Mouse (Mus musculus) common myeloid progenitor, adult 5-6 weeks (primary cell): ENCODE measurements around the gene Jun. TPM values are rescaled to one million over a fixed set of nuclear protein-coding genes. Genes with fewer than 3 reads are reported as not detected.

Experiments
- ATAC-seq: replicated peaks from 2 replicates; pipeline ENCODE4 v1.8.0; 2016; ENCODE audit warnings: low read depth, mild to moderate bottlenecking, moderate TSS enrichment, inconsistent platforms; ENCODE audit not compliant: poor library complexity, severe bottlenecking
- total RNA-seq: library from RNA; stranded (forward); fragments of 200-1000, 187-1606 nt; gene quantifications from 2 replicates; pipeline ENCODE4 v1.2.3, GENCODE M21; 2017

Gene Jun
- 292 and 381 TPM in 2 replicates for total RNA-seq

DNA sequence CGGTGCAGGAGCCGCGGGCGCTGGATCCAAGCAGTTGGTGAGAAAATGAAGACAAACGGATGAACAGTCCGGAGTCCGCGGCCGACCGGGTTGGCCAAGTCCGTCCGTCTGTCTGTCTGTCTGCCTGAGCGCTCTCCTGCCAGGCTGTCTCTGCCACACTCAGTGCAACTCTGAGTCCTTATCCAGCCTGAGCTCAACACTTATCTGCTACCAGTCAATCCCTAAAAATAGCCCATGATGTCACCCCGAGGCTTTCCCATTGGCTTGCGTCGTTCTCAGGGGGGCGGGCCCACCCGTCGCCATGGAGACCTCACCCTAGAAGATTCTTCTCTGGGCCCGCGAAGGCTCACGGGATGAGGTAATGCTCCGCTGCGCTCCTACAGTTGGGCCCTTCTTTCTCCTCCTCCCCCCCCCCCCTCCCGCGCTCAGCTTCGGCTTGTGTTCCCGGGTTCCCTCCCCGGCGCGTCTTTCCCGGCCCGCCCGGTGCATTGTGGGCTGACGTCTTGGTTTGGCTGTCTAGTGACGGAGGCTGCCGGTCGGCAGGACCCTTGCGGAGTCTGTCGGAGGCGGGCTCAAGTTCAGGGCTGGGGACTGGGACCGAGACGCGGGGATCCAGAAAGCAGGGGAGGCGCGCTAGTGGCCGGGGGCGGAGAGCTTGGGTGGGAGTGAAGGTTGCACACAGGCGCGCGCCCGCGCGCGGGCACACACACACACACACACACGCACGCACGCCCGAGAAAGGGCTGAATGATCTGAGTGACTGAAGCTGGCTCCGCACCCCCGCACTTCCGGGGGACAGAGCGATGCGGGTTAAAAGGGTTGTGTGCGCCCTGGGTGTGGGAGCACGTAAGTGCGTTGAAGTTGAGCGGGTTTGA is at the start of gene Jun:
Gene Jun, minus strand, starts transcription at position 198 of the 875 bp plus-strand sequence.
- peak; percentile 40 for ATAC-seq

DNA sequence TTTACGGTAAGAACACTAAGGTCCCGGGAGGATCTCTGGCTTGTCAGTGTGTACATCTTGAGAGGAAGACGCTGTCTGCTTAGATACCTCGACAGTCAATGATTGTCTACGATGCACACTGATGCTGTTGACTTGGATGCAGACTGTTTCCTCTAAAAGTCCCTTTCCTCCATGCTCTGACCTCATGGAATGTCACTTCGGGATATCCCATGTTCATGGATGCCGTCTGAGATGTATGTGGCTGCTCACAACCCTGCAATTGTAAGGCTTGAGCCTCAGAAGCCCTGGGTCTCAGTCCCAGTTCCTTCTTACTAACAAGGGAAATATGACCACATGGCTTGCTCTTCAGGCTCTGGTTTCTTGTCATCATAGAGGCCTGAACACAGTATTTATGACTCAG is 49.7 kb upstream of the Jun start:
- no peak for ATAC-seq

DNA sequence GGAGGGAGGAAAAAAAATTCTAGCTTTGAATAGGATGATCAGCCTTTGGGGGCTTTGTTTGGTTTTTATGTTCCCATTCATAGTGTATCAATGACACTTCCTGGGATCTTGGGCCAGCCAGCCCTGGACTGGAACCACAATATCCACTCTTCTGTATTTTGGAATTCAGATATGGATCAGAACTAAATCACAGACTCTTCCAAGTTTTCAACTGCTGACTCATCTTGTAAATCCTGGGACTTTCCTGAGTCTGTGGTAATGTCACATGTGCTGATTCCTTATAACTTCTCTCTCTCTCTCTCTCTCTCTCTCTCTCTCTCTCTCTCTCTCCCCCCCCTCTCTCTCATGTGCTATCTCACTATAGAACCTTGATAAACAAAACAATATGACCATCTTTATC is 48.7 kb upstream of the Jun start:
- no peak for ATAC-seq

DNA sequence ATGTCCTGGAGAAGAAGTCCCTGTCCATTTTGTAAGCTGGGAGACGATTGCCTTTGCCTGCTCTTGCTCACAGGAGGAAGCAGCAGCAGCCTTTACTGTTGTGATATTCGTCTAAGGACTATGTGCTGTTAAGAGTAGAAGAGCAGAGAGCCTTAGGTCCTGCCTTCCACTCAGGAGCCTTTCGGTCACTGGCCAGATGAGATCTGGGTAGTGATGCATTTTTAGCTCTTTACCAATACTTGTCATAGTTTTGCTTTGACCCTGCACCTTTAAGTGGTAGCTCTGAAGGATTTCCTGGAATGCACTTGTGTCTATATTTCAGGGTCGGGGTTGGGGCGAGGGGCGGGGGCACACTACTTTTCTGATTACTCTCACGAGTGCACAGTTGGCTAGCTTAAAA is 47.4 kb upstream of the Jun start:
- ATAC-seq, result no peak

DNA sequence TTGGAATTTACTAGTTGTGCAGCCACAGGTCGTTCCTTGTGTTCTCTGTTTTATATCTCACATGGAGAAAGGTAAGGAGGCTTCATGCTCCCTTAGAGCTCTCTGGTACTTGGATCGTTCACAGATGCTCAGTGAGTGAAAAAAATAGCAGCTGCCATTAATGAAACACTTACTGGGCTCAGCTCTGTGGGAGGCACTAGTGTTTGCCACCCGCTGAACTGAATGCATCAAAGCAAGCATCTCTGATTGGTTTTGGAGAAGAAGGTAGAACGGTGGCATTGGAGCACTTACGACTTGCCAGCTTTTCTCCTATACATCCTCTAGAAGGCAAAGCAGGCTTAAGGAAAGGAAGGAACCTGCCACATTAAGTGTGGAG is 46.7 kb upstream of the Jun start:
- no peak for ATAC-seq

DNA sequence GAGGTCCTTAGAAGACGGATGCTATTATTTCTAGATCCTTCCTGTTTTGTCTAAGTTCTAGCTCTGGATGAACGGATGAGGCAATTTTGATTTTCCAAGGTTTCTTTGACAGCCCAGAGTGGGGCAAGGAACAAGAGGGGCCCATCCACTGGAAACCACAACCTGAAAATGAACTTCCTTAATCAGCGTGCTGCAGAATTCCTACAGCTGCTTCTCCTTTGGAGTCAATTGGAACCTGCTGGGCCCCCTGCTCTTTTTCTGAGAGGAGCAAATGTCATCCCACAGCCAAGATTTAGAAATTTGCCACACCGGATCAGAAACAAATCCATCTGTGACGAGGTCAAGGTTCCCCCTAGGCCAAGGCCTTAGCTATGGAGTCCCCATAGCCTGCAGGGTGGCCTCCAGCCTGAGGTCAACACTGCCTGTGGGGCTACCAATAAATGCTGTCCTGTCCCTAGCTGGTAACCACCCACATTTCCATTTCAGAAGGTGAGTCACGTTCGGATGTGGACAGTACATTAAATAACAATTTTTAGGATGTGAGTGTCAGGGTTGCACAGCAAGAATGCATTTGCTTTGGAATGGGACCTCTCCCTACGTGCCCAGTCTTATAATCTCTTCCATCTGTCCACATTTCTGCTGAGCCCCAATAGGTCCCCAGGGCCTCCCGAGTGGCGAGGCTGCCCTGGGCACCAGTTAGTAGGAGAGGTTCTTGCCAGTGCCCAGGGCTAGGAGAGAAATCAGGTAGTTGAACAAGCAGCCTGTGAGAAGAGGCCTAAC is 46.1 kb upstream of the Jun start:
- ATAC-seq, result peak; percentile 21; the same call in 1 of the 2 replicates

DNA sequence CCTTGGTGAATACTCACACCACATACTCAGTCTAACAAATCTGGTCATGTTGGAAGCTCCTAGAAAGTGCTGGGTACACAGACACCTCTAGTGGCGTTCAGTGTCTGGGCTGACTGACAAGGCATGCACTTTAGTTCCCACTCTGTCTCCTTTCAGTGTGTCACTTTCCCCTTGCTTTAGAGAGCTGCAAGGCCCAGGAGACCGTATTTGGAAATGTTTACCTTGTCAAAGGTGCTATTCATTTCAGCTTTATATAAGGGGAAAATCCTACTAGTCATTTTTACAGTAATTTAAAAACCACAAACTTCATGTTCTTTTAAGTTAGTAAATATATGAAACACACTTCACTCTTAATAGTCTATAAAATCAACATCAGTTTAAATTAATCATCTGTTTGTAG is 44.7 kb upstream of the Jun start:
- ATAC-seq, result no peak

- ATAC-seq, result no peak
These were observed 43.9 kb upstream of the Jun start for GRCm38 (mm10) chr4:95095911-95096310.

DNA sequence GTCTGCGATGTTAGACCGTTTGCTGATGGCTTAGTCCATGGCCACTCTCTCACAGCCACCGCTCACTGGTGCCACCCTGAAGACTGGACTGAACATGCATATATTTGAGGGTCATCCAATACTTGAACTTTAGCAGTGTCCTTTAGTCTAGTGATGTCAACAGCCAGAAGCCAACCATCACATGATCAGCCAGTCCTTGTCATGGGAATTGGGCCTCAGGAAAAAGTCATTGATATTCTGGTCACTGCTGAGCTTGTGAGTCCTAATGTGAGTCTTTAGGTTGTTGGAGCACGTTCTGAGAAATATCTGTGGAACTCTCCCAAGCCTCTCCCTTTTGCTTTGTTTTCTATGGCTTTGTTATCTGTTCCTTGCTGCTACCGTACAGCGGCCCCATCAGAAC is 43.3 kb upstream of the Jun start:
- ATAC-seq, result no peak

DNA sequence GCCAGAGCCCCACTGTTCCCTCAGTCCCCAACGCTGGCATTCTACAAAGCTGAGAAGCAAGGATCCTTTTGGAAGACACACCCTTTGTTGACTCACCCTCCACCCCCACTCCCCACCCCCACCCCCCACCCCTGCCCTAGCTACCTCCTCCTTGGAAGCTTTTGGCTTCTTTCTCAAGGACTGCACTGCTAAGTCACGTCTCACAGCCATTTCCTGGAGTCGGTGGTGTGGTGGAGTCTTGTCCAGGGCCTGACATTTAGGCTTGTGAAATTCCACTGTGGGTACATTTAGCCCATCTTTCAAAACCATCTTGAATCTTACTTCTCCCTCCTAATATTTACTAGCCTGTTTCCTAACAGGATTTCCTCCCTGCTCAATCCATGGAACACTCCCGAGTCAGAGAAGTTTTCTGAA is 42.7 kb upstream of the Jun start:
- peak; percentile 57; the same call in 1 of the 2 replicates for ATAC-seq

- no peak for ATAC-seq
These were observed 41.6 kb upstream of the Jun start for GRCm38 (mm10) chr4:95093615-95094014.

DNA sequence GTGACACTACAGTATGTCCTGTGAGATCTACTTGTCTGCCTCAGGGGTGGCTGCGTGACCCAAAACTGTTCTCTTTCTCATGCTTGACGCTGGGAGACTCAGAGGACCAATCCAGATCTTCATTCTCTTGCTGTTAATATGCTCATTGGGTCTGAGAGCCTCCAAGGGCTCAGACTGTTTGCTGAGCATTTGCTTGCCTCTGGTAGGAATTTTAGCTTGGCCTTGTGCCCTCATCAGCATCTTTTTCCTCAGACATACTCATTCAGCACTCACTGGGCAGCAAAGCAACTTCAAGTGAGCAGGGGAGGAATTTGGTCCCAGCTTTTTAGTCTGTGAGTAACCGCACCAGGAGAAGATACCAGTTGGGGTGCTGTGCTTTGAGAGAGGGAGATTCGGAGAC is 40.5 kb upstream of the Jun start:
- ATAC-seq, result no peak

DNA sequence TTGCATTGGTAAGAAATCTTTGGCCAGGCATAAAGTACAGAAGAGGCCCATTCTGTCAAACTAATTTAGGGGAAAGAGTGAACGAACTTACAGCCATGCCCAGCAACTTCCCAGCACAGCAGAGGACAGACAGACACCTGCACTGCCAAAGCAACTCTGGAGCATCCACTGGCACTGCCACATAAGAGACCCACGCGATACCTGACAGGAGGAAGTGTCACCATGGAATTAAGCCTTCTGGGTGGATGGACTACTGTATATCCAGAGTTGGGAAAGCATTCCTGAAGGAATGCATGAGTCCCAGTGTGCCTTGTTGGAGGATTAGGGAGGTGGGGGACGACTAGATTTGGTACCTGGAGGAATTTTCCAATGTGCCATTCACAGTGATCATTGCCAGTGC is 39.5 kb upstream of the Jun start:
- no peak for ATAC-seq

DNA sequence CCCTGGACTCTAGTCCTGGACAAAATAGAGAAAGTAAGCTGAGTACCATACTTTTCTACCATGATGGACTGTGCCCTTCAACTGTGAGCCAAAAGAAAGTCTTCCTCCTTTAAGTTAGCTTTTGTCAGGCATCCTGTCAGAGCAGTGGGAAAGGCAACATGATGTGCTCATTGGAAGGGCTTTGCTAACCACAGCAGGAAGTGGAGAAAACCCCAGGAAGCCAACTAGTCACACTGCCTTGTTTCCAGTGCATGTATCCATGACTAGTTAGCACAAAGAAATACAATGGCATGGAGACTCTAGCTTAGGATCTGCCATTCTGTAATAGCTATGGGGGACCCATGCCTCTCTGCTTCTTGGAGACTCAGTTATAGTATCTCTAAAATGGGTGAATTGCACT is 37.9 kb upstream of the Jun start:
- ATAC-seq, result peak; percentile 49; the same call in 1 of the 2 replicates

DNA sequence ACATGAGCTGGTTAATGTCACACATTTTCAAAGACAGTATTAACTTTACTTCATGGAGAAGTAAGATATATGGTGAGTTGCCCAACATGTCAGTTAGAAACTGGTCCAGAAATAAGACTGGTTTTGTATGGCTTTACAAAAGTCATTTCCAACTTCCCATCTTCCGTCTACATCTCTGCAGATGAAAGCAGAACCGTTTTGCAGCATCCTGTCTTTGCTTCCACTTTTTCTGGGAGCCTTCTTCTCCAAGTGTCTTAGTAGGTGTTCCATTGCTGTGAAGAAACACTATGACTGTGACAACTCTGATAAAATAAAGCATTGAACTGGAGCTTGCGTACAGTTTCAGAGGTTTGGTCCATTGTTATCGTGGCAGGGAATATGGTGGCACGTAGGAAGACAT is 37.0 kb upstream of the Jun start:
- peak; percentile 37 for ATAC-seq

DNA sequence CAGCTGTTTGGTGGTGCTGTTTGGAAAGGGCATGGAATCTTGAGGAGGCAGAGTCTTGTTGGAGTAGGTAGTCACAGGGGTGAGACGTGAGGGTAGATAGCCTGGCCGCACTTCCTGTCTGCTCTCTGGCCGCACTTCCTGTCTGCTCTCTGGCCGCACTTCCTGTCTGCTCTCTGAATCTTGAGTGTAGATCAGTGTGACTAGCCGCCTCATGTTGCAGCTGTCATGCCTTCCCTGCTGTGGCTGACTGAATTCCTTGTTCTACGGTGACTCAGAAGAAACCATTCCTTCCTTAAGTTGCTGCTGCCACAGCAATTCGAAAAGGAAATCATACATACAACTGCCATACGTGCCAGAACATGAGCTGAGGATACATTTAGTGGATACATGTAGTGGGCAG is 31.9 kb upstream of the Jun start:
- peak; percentile 38; the same call in 1 of the 2 replicates for ATAC-seq

DNA sequence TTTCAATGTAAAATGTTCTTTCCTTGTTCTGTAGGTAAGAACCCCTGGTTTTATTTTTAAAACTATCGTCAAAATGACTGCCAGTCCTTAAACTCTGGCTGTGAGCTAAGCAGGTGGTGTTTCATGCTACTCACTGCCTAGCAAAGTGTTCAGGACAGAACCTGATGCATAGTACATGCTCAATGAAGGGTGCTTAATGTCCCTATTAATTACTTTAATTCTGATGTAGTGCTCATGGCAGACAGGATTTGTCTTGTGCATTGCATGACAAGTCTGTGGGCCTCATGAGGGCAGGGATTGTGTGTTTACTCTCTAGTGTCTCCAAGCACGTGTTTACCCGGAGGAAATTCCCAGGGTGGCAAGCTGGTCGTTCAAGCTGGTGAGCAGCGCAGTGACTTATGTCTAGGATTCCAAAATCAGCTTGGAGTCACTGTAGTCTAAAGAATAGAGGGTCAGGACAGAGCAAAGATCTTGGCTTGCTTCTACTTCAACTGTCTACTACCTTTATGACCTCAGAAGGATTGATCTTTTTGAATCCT is 31.2 kb upstream of the Jun start:
- ATAC-seq, result no peak

- ATAC-seq, result peak; percentile 34; the same call in 1 of the 2 replicates
These were observed 30.6 kb upstream of the Jun start for GRCm38 (mm10) chr4:95082481-95083088.

GRCm38 (mm10) chr4:95081632-95082031 is 29.6 kb upstream of the Jun start:
- ATAC-seq, result peak; percentile 22; the same call in 1 of the 2 replicates

- ATAC-seq, result no peak
These were observed 26.6 kb upstream of the Jun start for GRCm38 (mm10) chr4:95078625-95079024.

DNA sequence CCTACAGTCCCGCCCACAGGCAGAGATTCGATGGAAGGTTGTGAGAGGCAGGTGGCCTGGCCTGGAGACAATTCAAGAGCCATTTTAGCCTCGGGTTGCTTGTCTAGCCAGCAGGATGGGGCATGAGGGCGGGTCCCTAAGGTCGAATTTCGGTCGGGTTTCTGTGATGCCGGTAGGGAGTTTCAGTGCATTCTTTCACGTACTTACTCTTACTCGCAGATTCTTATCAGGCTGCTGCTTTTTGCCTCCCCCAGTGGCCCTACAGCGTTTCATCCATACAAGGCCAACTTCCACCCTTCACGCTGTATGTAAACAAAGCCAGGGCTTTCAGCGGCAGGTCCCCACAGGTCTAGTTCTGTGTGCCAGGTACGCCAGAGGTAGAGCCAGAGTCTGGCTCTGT is 24.3 kb upstream of the Jun start:
- no peak for ATAC-seq
